Mouse (Mus musculus) brain, embryonic 18.5 days (tissue): ENCODE results near the gene Cryl1.
A peak's percentile ranks its signal among the peaks of the same experiment; 100 is the strongest.

Experiments
- DNase-seq: peaks from one replicate; pipeline ENCODE4 v3.0.0-alpha.2; 2012; ENCODE audit warnings: low read depth, low spot score

Gene Cryl1

GRCm38 (mm10) chr14:57372348-57373102 is 25.8 kb downstream of the Cryl1 start:
- peak; percentile 47 for DNase-seq

- DNase-seq: no peak
Observed at GRCm38 (mm10) chr14:57367327-57367726, 31.0 kb downstream of the Cryl1 start.

DNA sequence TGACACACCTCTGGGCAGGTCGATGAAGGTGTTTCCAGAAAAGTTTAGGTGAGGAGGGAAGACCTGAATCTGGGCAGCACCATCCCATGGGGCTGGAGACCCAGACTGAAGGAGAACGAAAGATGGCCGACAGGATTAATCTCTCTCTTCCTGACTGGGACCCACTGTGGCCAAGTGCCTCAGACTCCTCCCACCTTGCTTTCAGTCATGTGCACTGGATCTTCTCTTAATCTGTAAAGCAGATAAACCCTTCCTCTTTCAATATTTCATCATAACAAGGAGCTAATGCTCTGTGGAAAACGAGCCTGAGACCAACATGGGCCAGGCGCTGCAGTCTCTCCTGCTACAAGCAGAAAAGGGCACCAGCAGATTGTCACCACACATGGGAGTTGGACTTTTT is 31.6 kb downstream of the Cryl1 start:
- DNase-seq: no peak

DNA sequence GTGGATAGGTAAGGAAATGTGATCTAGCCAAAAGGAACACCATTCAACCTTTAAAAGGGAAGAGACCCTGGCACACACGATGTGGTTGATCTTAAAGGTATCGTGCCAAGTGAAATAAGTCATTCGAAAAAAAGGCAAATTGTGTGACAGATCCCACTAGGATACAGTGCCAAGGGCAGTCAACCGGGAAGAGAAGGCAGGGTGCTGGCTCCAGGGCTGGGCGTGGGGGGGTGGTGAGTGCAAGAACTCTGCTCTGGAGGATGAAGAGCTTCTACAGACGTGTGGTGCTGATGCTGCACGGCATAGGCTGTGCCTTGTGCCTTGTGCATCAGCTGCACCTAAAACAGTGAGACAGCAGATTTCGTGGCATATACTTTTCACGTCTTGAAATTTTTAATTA is 33.0 kb downstream of the Cryl1 start:
- DNase-seq: no peak

GRCm38 (mm10) chr14:57363833-57364232 is 34.5 kb downstream of the Cryl1 start:
- no peak for DNase-seq

DNA sequence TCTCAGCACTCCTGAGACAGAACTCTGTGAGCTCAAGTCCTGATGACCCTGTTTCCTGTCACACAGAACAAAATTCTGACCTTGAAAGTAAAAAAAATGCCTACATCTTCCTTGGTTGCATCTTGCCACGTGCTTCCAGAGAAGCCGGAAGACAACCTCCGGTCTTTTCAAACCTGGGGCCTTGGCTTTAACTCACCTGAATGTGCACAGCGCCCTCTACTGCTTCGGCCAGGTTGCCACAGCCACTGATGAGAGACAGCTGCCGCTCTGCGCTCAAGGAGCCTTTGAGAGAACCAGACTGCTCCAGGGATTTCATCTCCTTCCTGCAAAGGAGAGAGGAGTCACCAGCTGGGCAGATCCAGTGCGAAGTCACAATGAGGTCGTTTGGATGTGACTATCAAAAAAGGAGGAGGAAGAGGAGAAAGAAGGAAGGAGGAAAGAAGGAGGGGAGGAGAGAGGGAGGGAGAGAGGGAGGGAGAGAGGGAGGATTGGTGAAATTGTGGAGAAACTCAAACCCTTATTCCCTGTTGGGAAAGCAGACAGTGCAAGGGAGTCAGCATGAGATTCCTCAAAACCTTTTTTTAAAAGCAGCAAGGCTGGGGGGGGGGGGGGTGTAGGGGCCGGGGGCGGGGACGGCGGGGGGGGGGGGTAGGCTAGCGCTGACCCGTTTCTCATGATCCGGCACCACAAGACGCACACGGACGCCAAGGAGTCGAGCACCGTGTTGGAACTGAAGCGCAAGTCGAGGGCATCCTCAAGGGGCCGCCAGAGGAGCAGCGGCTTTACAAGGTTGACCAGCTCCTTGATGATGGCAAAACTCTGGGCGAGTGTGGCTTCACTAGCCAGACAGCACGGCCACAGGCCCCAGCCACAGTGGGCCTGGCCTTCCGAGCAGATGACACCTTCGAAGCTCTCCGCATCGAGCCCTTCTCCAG is 35.3 kb downstream of the Cryl1 start:
- peak; percentile 22 for DNase-seq

DNA sequence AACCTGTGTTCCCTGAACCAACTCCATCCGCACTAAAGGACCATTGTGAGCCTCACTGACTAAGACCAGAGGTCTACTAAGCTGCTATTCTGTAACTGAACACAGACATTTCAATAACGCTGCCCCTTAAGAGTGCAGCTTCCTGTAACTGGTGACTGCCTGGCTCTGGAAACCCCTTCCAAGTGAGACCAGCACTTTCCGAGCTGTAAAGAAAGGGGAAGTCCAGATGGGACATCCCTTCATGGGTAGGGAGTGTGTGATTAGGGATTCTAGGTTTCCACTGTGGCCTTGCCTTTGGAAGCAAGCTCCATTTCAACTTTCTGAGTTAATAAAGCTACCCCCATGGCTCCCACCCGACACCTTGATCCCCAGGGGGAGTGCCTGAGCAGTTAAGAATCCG is 41.3 kb downstream of the Cryl1 start:
- no peak for DNase-seq

DNA sequence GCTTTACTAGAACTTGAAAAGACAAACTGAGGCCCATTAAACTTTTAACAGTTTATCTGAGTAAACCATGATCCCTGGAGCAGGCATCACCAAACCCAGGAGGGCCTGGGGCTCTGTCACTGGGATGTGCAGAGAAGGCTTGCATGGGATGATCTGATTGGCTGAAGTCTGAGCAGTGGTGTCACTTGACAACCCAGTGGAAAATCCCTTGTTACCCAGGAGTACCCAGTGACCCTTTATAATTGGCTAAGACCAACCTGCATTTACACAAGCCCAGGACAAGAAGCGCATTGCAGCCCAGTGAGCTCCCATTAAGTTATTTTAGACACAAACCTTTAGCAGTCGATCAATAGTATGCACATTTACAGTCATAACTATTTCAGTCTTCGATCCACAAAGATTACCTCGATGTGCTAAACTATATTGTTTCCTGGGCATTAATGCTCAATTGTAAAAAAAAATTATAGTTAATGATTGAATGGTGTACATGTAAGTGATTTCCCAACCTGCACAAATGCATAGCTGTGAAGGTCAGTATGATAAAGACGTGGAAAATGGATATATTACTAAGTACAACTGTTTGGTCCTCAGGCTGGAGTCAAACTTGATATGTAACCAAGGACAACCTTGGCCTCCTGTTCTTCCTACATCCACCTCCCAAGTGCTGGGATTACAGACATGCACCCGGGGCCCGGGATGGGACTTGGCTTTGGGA is 46.7 kb downstream of the Cryl1 start:
- DNase-seq: no peak

DNA sequence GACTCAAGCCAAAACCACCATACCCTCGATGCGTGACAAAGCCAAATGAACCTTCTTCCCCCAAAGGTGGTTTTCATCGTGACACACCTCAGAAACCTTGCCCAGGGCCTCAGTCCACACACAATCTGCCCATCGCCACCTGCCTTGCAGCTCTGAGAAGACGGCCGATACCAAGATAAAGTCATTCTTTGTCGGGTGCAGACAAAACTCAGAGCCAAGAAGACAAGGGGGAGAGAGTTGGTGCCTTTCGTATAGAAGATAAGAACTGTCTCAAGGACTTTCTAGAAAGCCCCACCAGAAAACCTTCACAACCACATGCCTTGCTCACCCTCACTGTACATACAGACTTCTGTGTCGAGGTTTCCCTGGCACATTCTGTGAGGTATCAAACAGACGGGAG is 48.4 kb downstream of the Cryl1 start:
- DNase-seq: no peak

DNA sequence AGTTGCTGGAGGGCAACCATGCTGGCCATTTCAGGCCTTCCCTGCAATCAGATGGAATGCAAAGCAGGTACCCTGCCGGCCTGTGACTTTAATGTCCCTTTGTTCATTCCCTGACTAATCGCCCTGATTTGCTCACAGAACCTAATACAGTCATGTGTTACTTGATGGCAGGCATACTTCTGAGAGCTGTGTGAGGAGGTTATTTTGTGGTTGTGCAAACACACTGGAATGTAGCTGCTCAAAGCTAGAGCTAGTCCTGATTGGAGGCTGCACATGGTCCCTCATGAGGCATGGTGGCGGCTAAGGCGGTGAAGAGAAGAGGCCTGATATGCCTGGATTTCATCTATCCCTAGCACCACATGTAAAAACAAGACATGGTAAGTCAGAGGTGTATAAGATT is 50.2 kb downstream of the Cryl1 start:
- no peak for DNase-seq

- DNase-seq: no peak
Observed at GRCm38 (mm10) chr14:57346135-57346534, 52.2 kb downstream of the Cryl1 start.

DNA sequence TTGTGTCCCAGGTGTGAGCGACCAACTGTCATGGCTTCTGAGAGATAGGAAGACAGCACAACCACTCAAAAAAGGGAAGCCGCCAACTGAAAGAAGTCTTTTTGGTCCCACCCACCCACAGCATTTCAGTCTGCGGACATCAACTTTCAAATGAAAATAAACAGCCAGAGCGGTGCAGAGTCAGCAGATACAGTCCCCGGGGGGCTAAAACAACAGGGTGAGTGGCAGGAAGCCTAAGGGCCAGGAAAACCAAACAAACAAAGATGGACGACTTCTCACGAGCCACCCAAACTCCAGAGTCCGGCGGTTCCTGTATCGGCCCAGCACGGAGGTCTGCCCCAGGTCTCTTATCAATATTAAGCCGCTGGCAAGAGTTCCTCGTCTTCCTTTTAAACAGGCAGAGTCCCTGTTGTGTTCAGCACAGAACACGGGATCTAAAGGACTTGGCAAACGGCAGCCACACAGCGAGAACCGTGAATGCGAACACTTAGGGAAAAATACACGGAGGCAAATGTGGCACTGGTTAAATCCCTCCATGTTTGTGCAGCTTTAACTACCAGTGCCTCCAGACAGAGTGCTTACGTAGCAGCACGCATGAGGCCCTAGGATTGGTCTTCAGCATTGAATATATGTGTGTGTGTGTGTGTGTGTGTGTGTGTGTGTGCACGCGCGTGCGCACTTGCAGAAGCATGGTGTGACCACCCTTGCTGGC is 53.4 kb downstream of the Cryl1 start:
- DNase-seq: no peak

DNA sequence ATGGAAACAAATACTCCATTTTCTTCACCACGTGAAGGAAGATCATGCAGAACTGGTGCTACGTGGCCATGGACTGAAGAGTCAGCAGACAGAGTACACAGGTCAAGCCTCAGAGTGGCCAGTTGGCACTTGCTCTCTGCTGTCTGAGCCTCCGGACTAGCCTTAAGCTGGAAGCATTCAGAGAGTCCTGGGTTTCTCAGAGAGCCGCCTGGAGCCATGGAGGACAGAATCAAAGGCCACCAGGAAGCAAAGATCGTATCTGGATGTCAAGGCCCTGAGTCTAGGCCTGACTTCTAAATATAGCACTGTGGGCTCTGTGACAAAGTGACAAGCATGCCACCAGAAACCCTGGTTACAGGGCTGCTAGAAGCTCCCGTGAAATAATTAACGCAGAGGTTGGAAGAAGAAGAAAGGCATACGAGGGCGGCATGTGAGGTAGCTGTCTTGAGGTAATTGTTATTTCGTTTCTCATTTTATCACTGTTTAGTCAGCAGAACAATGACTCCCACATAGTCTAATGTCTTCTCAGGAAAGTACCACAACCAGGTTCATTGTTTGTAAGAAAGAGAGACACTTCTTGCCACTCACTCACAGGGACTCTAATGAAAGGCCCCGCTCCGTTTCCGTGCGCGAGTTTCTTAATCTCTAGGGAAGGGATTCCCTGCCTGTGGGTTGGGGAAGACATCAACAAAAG is 55.1 kb downstream of the Cryl1 start:
- no peak for DNase-seq

DNA sequence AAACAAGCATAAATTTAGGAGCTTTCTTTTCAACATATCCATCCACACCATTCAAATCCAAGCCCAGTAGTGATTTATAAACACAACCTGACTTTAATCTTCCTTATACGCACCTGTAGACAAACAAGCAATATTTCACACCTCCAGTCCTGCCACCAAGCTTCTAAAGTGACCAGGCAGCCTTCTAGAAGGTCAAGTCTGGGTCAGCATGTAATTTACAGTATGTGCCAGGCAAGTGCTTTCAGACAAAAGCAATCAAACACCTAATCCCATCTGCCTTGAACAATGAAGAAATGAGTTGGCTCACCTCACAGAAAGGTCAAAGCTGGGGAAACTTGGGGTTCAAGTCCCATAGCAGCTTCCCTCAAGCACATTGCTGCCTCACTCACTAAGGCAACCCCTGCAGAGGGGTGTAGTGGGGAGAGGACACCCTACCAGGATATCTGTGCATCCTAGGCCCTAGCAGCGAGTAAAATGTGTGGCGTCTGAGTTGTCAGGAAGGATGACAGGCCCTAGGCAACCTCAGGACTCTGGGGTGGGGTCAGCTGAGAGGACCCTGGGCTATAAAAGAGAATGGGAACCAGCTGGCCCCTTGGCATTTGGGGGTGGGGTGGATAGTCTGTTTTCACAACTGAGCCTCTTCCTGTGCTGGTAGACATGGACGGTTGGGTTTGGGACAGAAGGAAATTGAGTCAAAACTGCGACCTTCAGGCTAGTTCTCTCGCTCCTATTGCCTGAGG is 55.8 kb downstream of the Cryl1 start:
- DNase-seq: no peak

DNA sequence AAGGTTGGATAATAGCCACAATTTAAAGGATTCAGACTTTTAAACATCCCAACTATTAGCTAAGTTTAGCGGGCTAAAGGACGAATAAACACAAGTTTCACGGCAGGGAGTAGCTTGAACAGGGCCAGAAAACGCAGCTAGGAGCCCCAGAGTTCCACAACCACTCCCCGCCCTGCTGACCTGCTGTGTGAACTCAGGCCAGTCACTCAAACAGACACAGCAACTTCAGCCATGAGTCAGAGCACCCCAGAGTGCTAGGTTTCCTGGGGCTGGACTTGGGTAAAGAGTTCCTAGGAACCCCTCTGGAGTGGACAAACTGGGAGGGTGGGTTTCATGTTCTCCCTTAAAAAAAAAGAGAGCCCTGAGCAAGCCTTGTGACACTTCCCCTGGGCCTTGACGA is 59.7 kb downstream of the Cryl1 start:
- no peak for DNase-seq

DNA sequence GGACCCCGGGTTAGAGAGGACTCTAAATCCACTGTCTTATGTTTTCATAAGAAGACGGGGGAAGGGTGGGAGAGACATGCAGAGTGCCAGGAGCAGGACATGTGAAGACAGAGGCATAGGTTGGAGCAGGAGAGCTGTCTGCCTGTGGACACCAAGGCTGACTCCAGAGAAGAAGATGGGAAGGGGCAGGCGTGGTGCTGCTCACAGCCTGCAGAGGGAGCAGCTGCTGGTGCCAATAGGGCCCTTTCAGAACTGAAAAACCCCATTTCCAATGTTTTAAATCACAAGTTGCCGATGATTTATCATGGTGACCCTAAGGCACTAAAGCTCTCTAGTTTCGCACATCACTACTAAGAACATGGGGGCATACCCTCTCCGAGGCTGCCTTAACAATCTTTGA is 63.5 kb downstream of the Cryl1 start:
- DNase-seq: no peak

GRCm38 (mm10) chr14:57332503-57332902 is 65.8 kb downstream of the Cryl1 start:
- no peak for DNase-seq

DNA sequence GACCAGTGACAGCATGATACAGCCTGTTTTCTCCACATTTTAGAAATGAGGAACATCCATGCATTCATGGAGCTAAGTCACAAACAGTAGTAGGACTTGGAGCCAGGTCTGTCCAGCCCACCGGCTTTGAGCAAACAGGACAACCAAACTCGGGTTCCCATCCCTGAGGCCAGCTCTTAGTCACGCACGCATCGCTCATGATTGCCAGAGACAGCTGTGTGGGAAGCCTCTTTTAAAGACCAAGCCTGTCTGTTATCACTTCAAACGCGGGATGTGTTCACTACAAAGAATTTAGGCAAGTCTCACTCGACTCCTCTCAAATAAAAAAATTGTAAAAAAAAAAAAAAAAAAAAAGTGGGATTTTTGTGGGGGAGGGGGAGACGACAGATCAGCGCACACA is 67.2 kb downstream of the Cryl1 start:
- no peak for DNase-seq

DNA sequence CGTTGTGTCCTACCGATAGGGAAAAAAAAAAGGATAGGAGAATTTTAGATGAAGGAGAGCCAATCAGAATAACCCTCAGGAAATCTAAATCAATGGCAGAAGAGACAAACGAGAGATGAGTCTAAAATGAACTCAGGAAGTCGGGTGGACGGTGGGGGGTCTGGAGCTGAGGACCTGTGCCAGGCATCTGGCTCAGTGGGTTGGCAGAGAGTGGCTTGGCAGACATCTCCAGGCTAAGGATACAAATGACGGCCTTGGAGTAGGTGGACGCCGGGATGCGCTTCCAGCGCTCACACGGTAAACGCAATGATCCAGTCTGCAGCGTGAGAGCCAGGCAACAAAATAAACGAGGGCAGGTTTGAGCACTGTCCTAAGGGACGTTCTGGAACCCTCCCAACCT is 68.7 kb downstream of the Cryl1 start:
- DNase-seq: no peak

GRCm38 (mm10) chr14:57326771-57327170 is 71.6 kb downstream of the Cryl1 start:
- DNase-seq: no peak
